Mouse (Mus musculus) liver (tissue): ENCODE results near the gene Ror1.

ENCODE experiments used
- DNase-seq: peaks from one replicate; pipeline ENCODE4 v3.0.0-alpha.2; 2020; ENCODE audit warnings: mixed read lengths

Gene Ror1

GRCm38 (mm10) chr4:100263917-100264316, 168.3 kb downstream of the Ror1 start:
- no peak for DNase-seq

DNA sequence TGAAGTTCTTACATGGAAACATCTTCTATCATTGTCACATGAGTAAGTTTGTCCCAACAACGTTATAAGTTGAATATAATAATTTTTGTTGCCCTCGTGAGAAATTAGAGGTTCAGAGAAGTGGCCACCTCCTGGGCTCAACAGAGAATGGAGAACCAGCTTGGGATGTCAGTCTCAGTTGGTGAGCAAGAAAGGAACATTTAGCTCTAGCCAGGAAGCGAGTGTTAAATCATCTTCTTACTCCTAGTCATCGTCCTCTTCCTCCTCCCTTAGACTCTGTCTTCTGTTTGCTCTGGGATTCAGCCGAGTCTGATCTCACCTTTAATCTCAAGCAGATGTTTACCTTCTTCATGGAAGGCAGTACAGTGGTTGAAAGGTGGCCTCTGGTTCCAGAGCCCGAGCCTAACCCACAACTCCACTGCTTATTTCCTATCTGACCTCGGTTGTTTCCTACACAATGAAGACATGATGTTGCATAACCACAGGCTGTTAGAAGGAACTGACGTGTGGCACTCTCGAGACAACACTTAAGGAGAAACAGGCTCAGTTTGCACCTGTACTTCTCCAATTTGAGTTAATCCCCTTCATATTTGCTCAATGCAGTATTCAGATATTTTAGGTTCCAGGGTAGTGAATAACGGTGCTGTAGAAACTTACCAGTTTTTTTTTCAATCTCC, 175.6 kb downstream of the Ror1 start:
- no peak for DNase-seq

DNA sequence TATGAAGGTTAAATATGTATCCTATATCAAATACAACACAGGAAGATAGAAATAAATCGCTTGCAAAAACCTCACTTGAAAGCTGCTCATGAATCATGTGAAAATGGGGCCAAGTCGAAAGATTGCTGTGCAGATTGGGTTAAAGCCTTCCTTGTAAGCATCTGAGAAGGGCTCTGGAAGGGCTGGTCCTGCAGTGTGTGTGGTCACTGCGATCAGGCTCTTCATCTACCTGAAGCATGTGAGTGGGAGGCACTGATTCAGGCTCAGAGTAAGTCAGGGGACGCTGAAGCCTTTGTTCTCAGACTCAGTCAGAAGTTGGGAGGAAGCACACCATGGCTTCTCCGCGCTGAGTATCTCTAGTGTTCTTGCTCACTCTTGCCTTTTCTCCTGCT, 176.1 kb downstream of the Ror1 start:
- no peak for DNase-seq

GRCm38 (mm10) chr4:100273356-100273755, 177.8 kb downstream of the Ror1 start:
- no peak for DNase-seq

GRCm38 (mm10) chr4:100273807-100274480, 178.4 kb downstream of the Ror1 start:
- DNase-seq: no peak

DNA sequence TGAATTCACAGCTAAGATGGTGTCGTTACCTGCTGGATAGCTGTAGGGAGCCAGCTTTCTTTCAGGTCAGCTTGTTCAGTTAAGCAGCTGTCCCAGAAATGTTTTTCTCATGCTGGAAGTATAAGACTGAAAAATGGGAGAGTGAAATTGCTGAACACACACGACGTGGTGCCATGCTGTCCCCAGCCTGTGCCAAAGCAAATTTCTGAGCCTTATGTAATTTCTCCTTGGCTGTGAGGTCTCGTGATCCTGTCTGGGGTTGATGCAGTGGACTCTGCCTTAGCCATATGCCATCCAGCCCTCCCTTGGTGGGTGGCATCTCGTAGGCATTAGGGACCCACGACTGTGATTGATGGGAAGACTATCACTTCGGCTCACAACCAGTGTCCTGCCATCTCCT, 180.9 kb downstream of the Ror1 start:
- no peak for DNase-seq

DNA sequence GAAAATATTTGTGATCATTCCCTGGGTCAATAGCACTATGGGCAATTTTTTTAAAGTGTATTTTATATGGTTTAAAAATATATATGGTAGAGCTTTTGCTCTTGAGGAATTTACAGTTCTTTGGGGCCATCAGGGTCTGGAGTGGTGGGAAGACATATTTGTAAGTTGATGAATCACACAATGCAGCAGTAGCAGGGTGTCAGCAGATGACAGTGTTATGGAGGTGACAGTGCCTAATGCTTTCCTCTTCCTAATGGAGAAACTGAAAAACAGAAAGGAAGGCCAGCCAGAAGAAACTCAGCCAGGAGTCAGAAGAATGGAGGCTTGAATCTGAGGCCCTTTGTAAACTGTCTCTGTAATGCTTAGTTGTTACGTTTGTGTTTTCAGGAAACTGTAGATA, 181.4 kb downstream of the Ror1 start:
- no peak for DNase-seq

GRCm38 (mm10) chr4:100283171-100283880, 187.7 kb downstream of the Ror1 start:
- no peak for DNase-seq

GRCm38 (mm10) chr4:100284528-100284927, 188.9 kb downstream of the Ror1 start:
- no peak for DNase-seq

- DNase-seq: no peak
Observed at GRCm38 (mm10) chr4:100286111-100286541, 190.5 kb downstream of the Ror1 start.

- no peak for DNase-seq
Observed at GRCm38 (mm10) chr4:100286800-100287199, 191.2 kb downstream of the Ror1 start.

DNA sequence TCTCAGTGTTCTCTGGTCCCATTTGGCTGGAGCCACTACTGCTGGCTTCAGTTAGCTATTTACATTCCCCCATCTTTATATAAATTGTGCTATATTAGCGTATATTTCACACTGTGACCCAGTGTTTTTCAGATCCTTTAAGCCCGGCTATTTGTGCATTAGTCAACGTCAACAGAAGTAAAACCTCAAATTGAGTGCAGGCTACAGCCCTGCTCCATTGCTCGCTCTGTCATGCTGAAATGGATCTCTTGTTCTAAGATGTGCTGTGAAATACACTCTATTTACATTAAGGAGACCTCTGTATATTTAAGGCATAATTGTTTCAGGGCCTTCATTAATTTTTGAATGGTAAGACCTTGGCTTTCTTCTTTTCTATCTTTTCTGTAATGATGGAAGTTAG, 192.2 kb downstream of the Ror1 start:
- DNase-seq: no peak

DNA sequence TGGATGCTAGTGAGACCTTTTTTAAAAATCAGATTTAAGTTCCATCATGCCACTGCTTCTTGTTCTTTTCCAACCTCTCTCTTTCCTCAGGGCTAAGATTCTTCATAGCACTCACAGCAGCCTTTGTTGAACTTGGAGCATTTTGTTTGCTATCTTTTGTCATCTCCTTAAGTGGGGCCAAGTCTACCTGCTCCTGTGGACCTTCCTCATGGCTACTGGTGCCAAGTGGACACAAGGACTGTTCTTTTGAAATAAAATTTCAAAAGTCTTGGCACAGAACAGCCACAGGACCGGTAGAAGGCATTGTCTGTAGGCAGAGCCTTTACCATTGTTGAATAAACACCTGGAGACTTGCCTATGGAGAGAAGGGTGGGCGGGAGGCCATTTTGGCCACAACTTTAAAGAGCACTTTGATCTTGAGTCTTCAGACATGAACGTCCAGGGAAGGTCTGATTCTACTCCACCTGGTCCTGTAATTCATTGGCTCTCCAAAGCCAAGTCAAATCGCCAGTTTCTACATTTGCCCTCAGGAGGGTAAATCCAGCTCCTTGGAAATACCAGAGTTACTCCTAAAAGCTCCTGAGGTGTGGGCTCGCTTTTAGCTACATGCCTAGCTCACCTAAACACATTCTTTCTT, 195.5 kb downstream of the Ror1 start:
- no peak for DNase-seq

- DNase-seq: no peak
Observed at GRCm38 (mm10) chr4:100297678-100298077, 202.1 kb downstream of the Ror1 start.

GRCm38 (mm10) chr4:100298566-100298965, 203.0 kb downstream of the Ror1 start:
- no peak for DNase-seq

DNA sequence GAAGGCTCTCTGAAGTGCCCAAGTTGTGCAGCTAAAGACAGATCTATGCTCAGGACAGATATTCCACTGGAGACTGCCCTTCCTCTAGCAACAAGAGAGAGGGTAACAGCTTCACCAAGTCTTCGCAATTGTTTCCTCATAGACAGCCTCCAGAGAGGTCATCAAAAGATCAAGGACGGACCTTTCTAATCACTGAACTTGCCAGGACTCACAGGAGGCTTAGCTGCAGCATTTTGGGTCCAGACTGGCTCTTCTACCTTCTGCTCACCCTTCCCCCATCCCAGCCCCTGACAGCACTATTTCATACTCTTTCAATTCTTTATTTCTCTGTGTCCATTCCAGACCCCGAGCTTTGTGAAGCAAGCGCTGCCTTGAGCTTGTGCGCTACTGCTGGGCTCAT, 204.6 kb downstream of the Ror1 start:
- no peak for DNase-seq

GRCm38 (mm10) chr4:100301423-100301822, 205.8 kb downstream of the Ror1 start:
- no peak for DNase-seq

- no peak for DNase-seq
Observed at GRCm38 (mm10) chr4:100307365-100307764, 211.8 kb downstream of the Ror1 start.

GRCm38 (mm10) chr4:100311775-100312537, 216.4 kb downstream of the Ror1 start:
- peak; percentile 5 for DNase-seq

GRCm38 (mm10) chr4:100315066-100315465, 219.5 kb downstream of the Ror1 start:
- DNase-seq: no peak

DNA sequence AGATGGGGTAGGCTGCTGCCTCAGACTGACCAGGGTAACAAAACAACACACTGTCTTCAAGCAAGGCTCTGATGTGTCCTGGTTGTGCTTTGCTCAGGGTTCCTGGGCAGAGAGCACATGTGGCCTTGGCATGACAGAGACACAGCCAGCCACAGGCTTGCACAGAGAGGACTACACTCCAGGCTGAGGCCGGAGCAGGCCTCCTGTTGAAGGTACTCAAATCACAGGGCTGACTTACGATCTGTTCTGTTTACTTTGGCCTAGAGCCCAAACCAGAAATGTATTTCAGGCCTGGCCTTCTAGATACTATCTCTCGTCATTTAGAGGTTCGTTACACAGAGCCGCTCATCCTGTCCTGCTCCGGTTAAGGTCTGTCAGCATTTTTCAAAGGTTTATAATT, 226.2 kb downstream of the Ror1 start:
- peak; percentile 19 for DNase-seq

GRCm38 (mm10) chr4:100324719-100325515, 229.3 kb downstream of the Ror1 start:
- no peak for DNase-seq
